Mouse (Mus musculus) activated CD4-positive, CD25-positive, alpha-beta regulatory T cell (primary cell): ENCODE results near the gene D6Wsu163e. TPM values are rescaled to one million over a fixed set of nuclear protein-coding genes. Genes with fewer than 3 reads are reported as not detected.

ENCODE experiments used
- polyA plus RNA-seq, 2 experiments: library from polyadenylated mRNA; unstranded; fragments of 100-300 nt; shearing (Covaris generic); gene quantifications; one replicate each; pipeline ENCODE4 v1.2.1; 2017

D6Wsu163e gene
- 1 to 10 TPM; 7.6 to 9.1 TPM for polyA plus RNA-seq

GRCm38 (mm10) chr6:126939487-126940171 lies at the start of gene D6Wsu163e, which contains the start of gene Rad51ap1:
TSS of gene D6Wsu163e (plus strand) at chr6:126939962.
TSS of gene Rad51ap1 (minus strand) at chr6:126939587.

GRCm38 (mm10) chr6:126921111-126921881 lies 18.5 kb upstream of the D6Wsu163e start, which contains the start of gene Dyrk4:
TSS of gene Dyrk4 (minus strand) at chr6:126921839.

GRCm38 (mm10) chr6:127014906-127015770 lies 75.4 kb downstream of the D6Wsu163e start, which contains the start of gene Fgf6:
TSS of gene Fgf6 (plus strand) at chr6:127015586.

Other genes with a start within 250 kb of the D6Wsu163e start
- not detected for gene Kcna6, start 199.3 kb upstream of the D6Wsu163e start, polyA plus RNA-seq
- 100 to 1,000 TPM; 154 to 162 TPM for gene Ndufa9, start 90.8 kb upstream of the D6Wsu163e start, polyA plus RNA-seq
- gene Akap3, start 86.9 kb upstream of the D6Wsu163e start, polyA plus RNA-seq = under 1 TPM in 1 of 2 experiments, not detected in 1; 0.16 TPM
- gene Dyrk4, start 18.1 kb upstream of the D6Wsu163e start, polyA plus RNA-seq = under 1 TPM; 0.38 to 0.56 TPM
- 10 to 100 TPM in 1 of 2 experiments, 1 to 10 TPM in 1; 8.4 to 11.0 TPM for gene Rad51ap1, start 375 bp upstream of the D6Wsu163e start, polyA plus RNA-seq
- under 1 TPM in 1 of 2 experiments, not detected in 1; 0.05 TPM for gene Fgf6, start 75.6 kb downstream of the D6Wsu163e start, polyA plus RNA-seq
- under 1 TPM in 1 of 2 experiments, not detected in 1; 0.61 TPM for gene Fgf23, start 132.9 kb downstream of the D6Wsu163e start, polyA plus RNA-seq
- 1 to 10 TPM; 5.3 to 8.8 TPM for gene Tigar, start 169.6 kb downstream of the D6Wsu163e start, polyA plus RNA-seq
- gene Ccnd2, start 212.2 kb downstream of the D6Wsu163e start, polyA plus RNA-seq = 1,000 to 10,000 TPM; 1,322 to 1,335 TPM